ENCODE assay signal across 21 mouse cellular contexts in genomic region chr6:148789010-148789673, GRCm38 (mm10). TPM values are rescaled to one million over a fixed set of nuclear protein-coding genes. Genes with fewer than 3 reads are reported as not detected.
DNase-seq lines count a peak whose midpoint lies in the region; ATAC-seq and TF ChIP-seq lines count a peak whose summit lies in the region.
"Had no signal": no experiment of that assay in that cellular context is flagged by ENCODE, and none has a peak within 500 bp of the region (broad histone marks: within the 10 kb centered on the region; RNA-seq: fewer than 3 reads in every experiment).

No protein-coding gene starts in this region.

- ATAC-seq in forebrain, embryonic 16.5 days: 0 out of 2 replicates have a peak, but pooled peaks have one; percentile 49
- ATAC-seq in forebrain, embryonic 12.5 days (ENCODE audit: low FRiP score): no peak
- ATAC-seq in heart, embryonic 14.5 days (ENCODE audit: insufficient number of reproducible peaks, insufficient read depth, low FRiP score, low read depth): peak; percentile 64; the same call in 1 of the 2 replicates
- ATAC-seq: forebrain, embryonic 13.5 days; inflammation-experienced regulatory T-cells, adult 6 months; lung, postnatal 0 days; midbrain, embryonic 15.5 days had no signal

- TF ChIP-seq POLR2A in myocyte (IDR thresholded peaks at IDR 0.05; ENCODE audit: insufficient read length, low read depth): no peak

- DNase-seq in heart, adult 8-10 months (ENCODE audit: low spot score): no peak
- peak; percentile 7 for DNase-seq in layer of hippocampus, adult 9-11 months
- DNase-seq in layer of hippocampus, postnatal 10 days (ENCODE audit: low spot score in 2 of 2): no peak
- DNase-seq in yolk sac, embryonic 10.5 days (ENCODE audit: low spot score): no peak
- DNase-seq: cerebellum, postnatal 14 days; embryo, embryonic 11 days; gastrocnemius, postnatal 14 days had no signal

- WGBS in forebrain, embryonic 16.5 days: 65% methylated on average over 9 of the region's 9 CpGs
- WGBS in forebrain, embryonic 12.5 days: 93% methylated on average over 9 of the region's 9 CpGs
- 38% methylated on average over 9 of the region's 9 CpGs for WGBS in heart, embryonic 14.5 days

- H3K27me3 ChIP-seq in forebrain, embryonic 16.5 days (replicated peaks; ENCODE audit: control insufficient read depth, insufficient read depth, low read length): no peaks in the 10 kb centered on the region
- H3K27me3 ChIP-seq in forebrain, embryonic 12.5 days: no peaks in the 10 kb centered on the region
- no peaks in the 10 kb centered on the region for H3K27me3 ChIP-seq in heart, embryonic 14.5 days (ENCODE audit: control insufficient read depth, insufficient read depth, low read length)
- no peaks in the 10 kb centered on the region for H3K27me3 ChIP-seq in myocyte (ENCODE audit: control insufficient read depth, insufficient read depth, insufficient read length)
- H3K27me3 ChIP-seq: CH12.LX; embryonic facial prominence, embryonic 15.5 days; forebrain, embryonic 13.5 days; limb, embryonic 12.5 days; midbrain, embryonic 15.5 days had no signal

- peaks cover 20% of the 10 kb centered on the region for H3K36me3 ChIP-seq in forebrain, embryonic 16.5 days (ENCODE audit: control insufficient read depth, insufficient read depth)
- H3K36me3 ChIP-seq in forebrain, embryonic 12.5 days (replicated peaks): peaks cover 43% of the 10 kb centered on the region
- H3K36me3 ChIP-seq in heart, embryonic 14.5 days (ENCODE audit: control insufficient read depth, insufficient read depth, low read length): peaks cover 75% of the 10 kb centered on the region
- peaks cover 37% of the 10 kb centered on the region for H3K36me3 ChIP-seq in myocyte (ENCODE audit: control insufficient read depth, insufficient read depth)

- H3K79me2 ChIP-seq in myocyte (ENCODE audit: control insufficient read depth, insufficient read depth): no peaks in the 10 kb centered on the region

- no peak overlapping the region for H3ac ChIP-seq in myocyte (ENCODE audit: control insufficient read depth, insufficient read length)

- no peak overlapping the region for H3K27ac ChIP-seq in forebrain, embryonic 16.5 days (ENCODE audit: low read length)
- no peak overlapping the region for H3K27ac ChIP-seq in forebrain, embryonic 12.5 days
- no peak overlapping the region; a peak in 1 of 4 replicates for H3K27ac ChIP-seq in heart, embryonic 14.5 days (replicated peaks in 1 of 2; ENCODE audit: control insufficient read depth in 1 of 2, insufficient read depth in 1 of 2, low read depth in 2 of 2, low read length in 2 of 2)
- H3K27ac ChIP-seq: embryonic facial prominence, embryonic 15.5 days; forebrain, embryonic 13.5 days; hindbrain, embryonic 10.5 days; left cerebral cortex, adult 2 months; limb, embryonic 12.5 days; liver, embryonic 14.5 days; midbrain, embryonic 15.5 days had no signal

- no peak overlapping the region for H3K4me2 ChIP-seq in forebrain, embryonic 16.5 days (ENCODE audit: low read length)
- H3K4me2 ChIP-seq in forebrain, embryonic 12.5 days: no peak overlapping the region
- H3K4me2 ChIP-seq in heart, embryonic 14.5 days (ENCODE audit: low read length): 0 out of 2 replicates have a peak overlapping the region, but pooled peaks have one; percentile 5
- no peak overlapping the region for H3K4me2 ChIP-seq in myocyte (ENCODE audit: low read depth)
- H3K4me2 ChIP-seq: embryonic facial prominence, embryonic 15.5 days; forebrain, embryonic 13.5 days; limb, embryonic 12.5 days; midbrain, embryonic 15.5 days had no signal

- no peaks in the 10 kb centered on the region for H3K9me3 ChIP-seq in forebrain, embryonic 16.5 days (ENCODE audit: control insufficient read depth, low read length)
- H3K9me3 ChIP-seq in forebrain, embryonic 12.5 days: no peaks in the 10 kb centered on the region
- H3K9me3 ChIP-seq in heart, embryonic 14.5 days (ENCODE audit: control insufficient read depth, low read length): no peaks in the 10 kb centered on the region
- H3K9me3 ChIP-seq: embryonic facial prominence, embryonic 15.5 days; forebrain, embryonic 13.5 days; hindbrain, embryonic 10.5 days; limb, embryonic 12.5 days; midbrain, embryonic 15.5 days had no signal

- no peaks in the 10 kb centered on the region for H3K4me1 ChIP-seq in forebrain, embryonic 16.5 days (replicated peaks; ENCODE audit: control insufficient read depth, insufficient read depth, low read length)
- no peaks in the 10 kb centered on the region for H3K4me1 ChIP-seq in forebrain, embryonic 12.5 days
- H3K4me1 ChIP-seq in heart, embryonic 14.5 days (ENCODE audit: control insufficient read depth in 2 of 2, insufficient read depth in 2 of 2, low read length in 2 of 2): peaks cover 2 to 4% of the 10 kb centered on the region in 2 experiments; a peak in 2 of 4 replicates
- H3K4me1 ChIP-seq: embryonic facial prominence, embryonic 15.5 days; forebrain, embryonic 13.5 days; hindbrain, embryonic 10.5 days; limb, embryonic 12.5 days; midbrain, embryonic 15.5 days had no signal

- no peak overlapping the region for H3K9ac ChIP-seq in forebrain, embryonic 16.5 days (replicated peaks; ENCODE audit: low read depth, low read length)
- H3K9ac ChIP-seq in forebrain, embryonic 12.5 days: no peak overlapping the region
- H3K9ac ChIP-seq in heart, embryonic 14.5 days (ENCODE audit: low read length): no peak overlapping the region
- H3K9ac ChIP-seq: embryonic facial prominence, embryonic 15.5 days; forebrain, embryonic 13.5 days; limb, embryonic 12.5 days; liver, embryonic 14.5 days; midbrain, embryonic 15.5 days had no signal

- H3K4me3 ChIP-seq in forebrain, embryonic 16.5 days (replicated peaks; ENCODE audit: low read length): no peak overlapping the region
- H3K4me3 ChIP-seq in forebrain, embryonic 12.5 days (replicated peaks): no peak overlapping the region
- H3K4me3 ChIP-seq in heart, embryonic 14.5 days (ENCODE audit: control insufficient read depth in 1 of 2, insufficient read depth in 1 of 2, low read depth in 1 of 2, low read length in 2 of 2): no peak overlapping the region
- H3K4me3 ChIP-seq in myocyte: no peak overlapping the region
- H3K4me3 ChIP-seq: embryonic facial prominence, embryonic 15.5 days; forebrain, embryonic 13.5 days; hindbrain, embryonic 10.5 days; left cerebral cortex, adult 2 months; limb, embryonic 12.5 days; midbrain, embryonic 15.5 days had no signal

TF ChIP-seq in myocyte, 11 proteins besides CTCF, POLR2A, EP300 and RAD21:
- peak in 2 of 3 experiments; percentile 69 to 74 for TF ChIP-seq MYOD1 (IDR thresholded peaks at IDR 0.05; ENCODE audit: control insufficient read depth in 1 of 3, insufficient read length in 2 of 3, low read depth in 2 of 3)
- no peak for TF ChIP-seq TCF12 (IDR thresholded peaks at IDR 0.05; ENCODE audit: insufficient read depth, poor library complexity, severe bottlenecking)
- no peak for TF ChIP-seq REST (IDR thresholded peaks at IDR 0.05; ENCODE audit: insufficient read depth, insufficient read length)
- no peak for TF ChIP-seq SRF (IDR thresholded peaks at IDR 0.05; ENCODE audit: control insufficient read depth, insufficient read length, low read depth)
- TF ChIP-seq MYOG (IDR thresholded peaks at IDR 0.05; ENCODE audit: control insufficient read depth in 1 of 3, insufficient read depth in 1 of 3, insufficient read length in 2 of 3, low read depth in 2 of 3): no peak

RNA-seq across cellular contexts. Expression of gene Ipo8, which starts 42.1 kb away (rescaled TPM):
- 23.0 and 24.4 TPM in 2 replicates for polyA plus RNA-seq in forebrain, embryonic 16.5 days (2015; fragmentation: Nextera tagmentation; extraction: Ambion mirVana)
- polyA plus RNA-seq in forebrain, embryonic 12.5 days (2016; fragmentation: Nextera tagmentation; extraction: Ambion mirVana): 31.7 and 34.6 TPM in 2 replicates
- 13.7 and 17.7 TPM in 2 replicates for polyA plus RNA-seq in heart, embryonic 14.5 days (2014; fragmentation: Nextera tagmentation; extraction: Ambion mirVana)
- total RNA-seq in heart, adult 8-10 months (2022): 10 to 100 TPM; 19.8 to 26.7 (median 24.4) TPM
- total RNA-seq in layer of hippocampus, postnatal 10 days (2021): 10 to 100 TPM; 34.0 to 35.5 TPM
- 13.8 TPM for polyA plus RNA-seq in myocyte (2012; fragmentation: generic; extraction: Trizol)
